Mouse (Mus musculus) left cerebral cortex, postnatal 10 days (tissue): ENCODE results near the gene Lmbr1l. TPM values are rescaled to one million over a fixed set of nuclear protein-coding genes. Genes with fewer than 3 reads are reported as not detected.
"Not testable (repeated sequence)": the region's sequence is repeated elsewhere in the genome, so short reads cannot be mapped to it uniquely, and the experiment has no call there.

ENCODE experiments used
- DNase-seq, 2 experiments: peaks; one replicate each; pipeline ENCODE4 v3.0.0; 2021 to 2022; ENCODE audit warnings: low spot score in 2 of 2, mixed read lengths in 1 of 2; ENCODE audit errors: extremely low spot score in 1 of 2
- intact Hi-C: fragments of 180-260 bp; cut with DNase I; formaldehyde crosslinking; loops from one replicate; pipeline ENCODE4 v1.15.1; 2025
- total RNA-seq, 2 experiments: library from RNA; stranded (reverse); gene quantifications; 2 replicates each; pipeline ENCODE4 v1.2.3; 2021

Lmbr1l gene
- 10 to 100 TPM; 15.4 to 21.6 TPM for total RNA-seq

DNA sequence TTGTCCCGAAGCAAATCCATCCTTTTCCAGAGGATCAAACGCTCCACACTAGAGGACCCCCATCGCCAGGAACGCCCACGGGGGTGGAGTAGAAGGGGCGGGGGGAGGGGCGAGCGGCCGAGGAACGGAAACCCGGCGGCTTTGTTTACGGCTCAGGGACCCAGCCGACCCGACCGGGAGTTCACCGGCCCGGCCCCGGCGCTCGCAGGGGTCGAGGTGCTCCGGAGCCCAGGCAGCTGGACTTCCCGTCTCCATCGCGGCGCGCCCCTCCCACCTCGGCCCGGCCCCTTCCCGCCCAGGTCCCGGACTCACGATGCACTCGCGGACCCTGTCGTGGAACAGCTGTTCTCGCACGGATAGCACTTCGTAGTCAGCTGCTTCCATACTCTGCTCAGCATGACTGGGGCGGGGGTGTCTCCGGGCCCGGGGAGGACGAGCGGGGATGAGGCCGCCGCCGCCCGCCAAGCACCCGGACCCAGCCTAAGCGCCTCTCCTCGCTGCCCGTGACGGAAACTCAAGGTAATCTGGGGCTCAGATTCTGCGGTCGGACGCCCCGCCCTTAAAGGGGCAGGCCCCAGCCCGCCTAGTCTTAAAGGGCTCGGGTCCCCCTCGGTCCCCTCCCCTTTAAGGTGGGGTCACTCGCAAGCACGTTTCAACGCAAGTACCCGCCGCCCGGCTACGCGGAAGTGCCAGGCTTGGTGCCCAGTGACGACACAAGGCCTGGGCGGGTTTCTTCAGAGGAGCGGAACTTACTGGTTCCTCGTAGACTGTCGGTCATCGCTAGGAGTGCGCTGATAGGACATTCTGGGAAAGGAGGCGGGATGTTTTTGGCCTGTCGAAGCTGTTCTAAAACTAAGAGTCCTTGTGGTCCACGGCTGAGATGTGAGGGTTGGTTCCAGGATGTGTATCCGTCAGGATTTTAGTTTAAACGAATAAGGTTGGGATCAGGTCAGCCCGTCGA, at the start of gene Lmbr1l:
Gene Lmbr1l, minus strand, starts transcription at position 694 of the 961 bp plus-strand sequence.
- peak; percentile 99 for DNase-seq
- intact Hi-C loops, result no loop called here

DNA sequence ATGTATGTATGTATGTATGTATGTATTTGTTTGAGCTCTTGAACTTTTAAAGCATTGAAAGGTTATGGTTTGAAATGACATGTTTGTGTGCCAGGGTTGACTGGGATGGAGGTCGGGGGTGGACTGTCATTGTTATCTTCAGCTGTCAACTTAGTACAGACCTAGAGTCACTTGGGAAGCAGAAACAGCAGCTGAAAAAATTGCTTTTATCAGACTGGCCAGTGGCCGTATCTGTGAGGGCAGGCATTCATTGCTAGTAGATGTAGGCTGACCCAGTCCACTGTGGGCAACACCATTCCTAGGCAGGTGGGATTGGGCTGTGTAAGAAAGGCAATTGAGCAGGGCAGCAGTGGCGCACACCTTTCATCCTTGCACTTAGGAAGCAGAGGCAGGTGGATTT, 41.5 kb upstream of the Lmbr1l start:
- no peak for DNase-seq
- intact Hi-C loops, result no loop called here

DNA sequence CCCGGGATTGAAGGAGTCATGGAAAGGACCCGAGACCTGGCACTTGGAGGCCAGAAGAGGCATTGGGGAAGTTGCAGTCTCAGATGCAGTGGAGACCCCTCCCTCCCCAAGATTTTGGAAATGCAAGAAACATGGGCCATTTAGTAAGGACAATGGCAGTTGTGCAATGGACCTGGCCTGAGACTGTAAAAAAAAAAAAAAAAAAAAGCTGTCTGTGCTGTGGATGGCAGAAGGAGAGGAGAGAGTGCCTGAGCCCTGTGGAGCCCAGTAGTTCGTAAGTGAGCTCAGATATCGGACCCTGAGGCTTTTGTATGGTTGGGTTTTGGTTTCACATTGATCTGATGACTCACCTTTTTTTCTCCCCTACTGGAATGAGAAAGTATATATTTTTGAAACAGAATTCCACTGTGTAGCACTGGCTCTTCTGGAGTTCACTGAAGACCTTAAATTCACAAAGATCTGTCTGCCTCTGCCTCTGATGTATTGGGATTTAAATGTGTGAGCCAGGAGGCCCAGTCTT, 40.9 kb upstream of the Lmbr1l start:
- intact Hi-C loops, result no loop called here
- DNase-seq, result no peak

DNA sequence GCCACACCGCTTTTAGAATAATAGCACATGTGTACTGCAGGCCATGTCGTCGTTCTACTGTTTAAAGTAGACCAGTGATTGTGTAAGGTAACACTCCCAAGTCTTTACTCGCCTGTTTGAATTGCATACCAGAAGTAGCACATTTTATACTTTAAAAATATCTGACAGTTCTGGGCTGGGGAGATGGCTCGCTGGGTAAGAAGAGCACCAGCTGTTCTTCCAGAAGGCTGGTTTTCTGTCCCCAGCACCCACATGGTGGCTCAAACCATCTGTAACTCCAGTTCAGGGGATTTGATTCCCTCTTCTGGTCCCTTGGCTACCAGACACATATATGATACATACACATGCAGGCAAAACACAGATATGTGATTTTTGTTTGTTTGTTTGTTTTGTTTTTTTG, 39.4 kb upstream of the Lmbr1l start:
- DNase-seq, result no peak
- intact Hi-C loops, result no loop called here

DNA sequence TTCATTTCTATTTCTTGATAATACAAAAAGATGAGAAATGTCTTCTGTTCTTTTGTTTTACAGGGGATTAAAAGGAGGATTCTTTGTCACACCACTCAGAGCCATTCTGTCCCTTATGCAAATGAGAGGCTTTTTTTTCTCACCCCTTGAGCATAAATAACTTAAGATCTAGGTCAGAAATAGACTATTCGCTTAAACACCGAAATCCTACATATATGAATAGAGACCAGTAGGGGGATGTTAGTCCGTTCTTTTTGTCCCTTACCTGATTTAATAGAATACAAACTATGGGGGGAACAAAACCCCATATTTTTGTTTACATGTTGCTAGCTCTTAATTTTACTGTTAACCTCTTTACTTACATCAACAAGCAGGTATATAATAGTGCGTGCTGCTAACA, 38.0 kb upstream of the Lmbr1l start:
- intact Hi-C loops, result loop anchor here (2.0 kb wide), 1 partner anchor 15 kb away; no protein-coding TSS in a partner anchor
- DNase-seq, result no peak

DNA sequence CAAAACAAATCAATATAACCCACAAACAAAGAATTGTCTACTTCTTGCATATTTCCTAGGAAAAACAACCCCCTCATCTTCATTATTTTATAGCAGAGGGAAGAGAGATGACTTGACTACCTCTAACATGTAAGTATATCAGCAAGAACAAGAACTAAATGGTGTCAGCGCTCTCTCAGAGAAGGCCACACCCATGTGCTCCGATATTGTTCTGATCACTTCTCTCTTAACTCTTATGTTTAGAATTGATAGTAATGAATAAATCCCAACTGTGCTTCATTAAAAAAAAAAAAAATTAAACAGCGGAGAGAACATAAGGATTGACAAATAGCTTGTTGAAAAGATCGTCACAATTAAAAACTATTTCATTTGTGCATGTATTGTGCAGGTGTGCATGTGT, 37.3 kb upstream of the Lmbr1l start:
- no peak for DNase-seq
- intact Hi-C loops, result loop anchor here (2.0 kb wide), 1 partner anchor 15 kb away; no protein-coding TSS in a partner anchor

DNA sequence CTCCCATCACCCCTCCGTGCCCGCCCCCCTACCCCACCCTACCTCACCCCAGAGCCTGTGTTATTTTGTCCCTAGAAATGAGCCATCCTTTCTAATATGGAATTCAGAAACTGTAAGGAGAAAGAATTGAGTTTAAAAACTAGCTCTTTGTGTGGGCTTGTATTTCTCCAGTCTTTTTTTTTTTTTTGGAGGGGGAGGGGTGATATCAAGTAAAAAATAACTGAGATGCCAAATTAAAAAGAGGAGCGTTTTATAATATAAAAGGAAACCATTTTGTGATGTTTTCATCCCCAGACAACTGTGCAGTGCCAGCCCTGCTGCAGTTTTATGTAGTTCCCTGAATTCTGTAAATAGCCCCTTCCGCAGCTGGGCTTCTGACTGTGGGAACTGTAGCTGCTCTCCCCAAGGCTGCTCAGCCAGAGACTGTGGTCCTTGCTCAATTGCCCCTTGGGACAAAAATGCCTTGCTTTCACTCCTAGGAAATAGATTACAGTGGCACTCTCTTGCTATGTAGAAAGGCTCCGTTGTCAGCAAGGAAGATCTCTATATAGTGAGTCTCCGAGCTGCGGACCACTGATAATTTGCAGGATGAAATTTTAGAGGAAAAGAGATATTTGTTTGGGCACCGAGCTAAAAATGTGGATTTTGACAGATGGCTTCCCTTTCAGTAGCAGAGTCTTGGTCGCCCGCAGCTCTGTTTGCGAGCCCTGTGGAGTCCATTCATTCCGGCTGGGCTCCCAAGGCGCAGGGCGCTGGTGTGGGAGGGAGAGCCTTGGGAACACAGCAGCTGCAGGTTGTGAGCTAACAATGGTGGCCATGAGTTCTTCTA, 36.6 kb upstream of the Lmbr1l start:
- peak; percentile 65 to 71 for DNase-seq
- intact Hi-C loops, result loop anchor here (2.0 kb wide), 1 partner anchor 16 kb away; no protein-coding TSS in a partner anchor

DNA sequence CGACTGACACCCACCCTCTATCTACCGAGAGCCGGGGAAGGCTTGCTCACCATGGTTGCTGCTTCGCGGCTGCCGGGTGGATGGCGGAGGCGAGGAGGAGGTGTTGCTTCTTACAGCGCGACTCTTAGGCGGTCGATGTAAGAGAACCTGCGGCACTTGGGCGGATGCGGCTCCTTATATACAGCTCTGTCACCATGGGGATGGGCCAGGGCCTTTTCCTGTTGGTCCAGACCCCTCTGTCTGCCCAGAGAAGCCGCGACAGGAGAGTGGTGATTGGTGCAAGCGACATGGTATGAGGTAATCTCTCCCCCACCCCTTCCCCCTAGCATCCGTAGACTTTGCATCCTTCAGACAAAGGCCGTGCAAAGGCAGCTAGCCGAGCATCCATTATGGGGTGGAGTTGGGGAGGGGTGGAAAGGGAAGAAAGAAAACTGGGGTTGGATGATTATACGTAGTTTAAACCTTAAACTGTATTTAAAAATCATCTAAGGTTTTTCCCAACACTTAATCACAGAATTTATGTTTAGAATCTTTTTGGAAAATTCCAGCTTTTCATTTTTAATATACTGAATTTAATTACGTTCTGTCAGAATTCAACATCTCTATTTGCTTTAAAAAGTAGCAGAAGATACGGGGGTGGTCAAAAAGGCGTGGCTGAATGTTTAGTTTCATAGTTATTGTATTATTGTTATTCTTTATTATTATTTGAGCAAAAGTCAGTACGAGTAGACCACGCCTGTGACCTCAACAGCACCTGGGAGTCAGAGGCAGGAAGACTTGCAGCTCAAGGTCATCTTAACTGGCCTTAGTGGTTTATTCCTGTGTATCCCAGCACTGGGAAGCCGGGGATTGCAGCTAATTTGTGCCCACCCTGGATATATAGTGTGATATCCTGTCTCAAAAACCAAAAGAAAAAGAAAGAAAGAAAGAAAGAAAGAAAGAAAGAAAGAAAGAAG, 35.6 kb upstream of the Lmbr1l start, which contains the start of the genes Gm49450 and Tuba1a:
Gene Gm49450, minus strand, starts transcription at position 151 of the 956 bp plus-strand sequence.
Gene Tuba1a, minus strand, starts transcription at position 303 of the 956 bp plus-strand sequence.
- intact Hi-C loops, result loop anchor here (1.0 to 2.0 kb wide), 4 partner anchors 17 to 39 kb away; partner anchors contain the start of gene Tuba1b
- DNase-seq, result peak; percentile 96 to 97

DNA sequence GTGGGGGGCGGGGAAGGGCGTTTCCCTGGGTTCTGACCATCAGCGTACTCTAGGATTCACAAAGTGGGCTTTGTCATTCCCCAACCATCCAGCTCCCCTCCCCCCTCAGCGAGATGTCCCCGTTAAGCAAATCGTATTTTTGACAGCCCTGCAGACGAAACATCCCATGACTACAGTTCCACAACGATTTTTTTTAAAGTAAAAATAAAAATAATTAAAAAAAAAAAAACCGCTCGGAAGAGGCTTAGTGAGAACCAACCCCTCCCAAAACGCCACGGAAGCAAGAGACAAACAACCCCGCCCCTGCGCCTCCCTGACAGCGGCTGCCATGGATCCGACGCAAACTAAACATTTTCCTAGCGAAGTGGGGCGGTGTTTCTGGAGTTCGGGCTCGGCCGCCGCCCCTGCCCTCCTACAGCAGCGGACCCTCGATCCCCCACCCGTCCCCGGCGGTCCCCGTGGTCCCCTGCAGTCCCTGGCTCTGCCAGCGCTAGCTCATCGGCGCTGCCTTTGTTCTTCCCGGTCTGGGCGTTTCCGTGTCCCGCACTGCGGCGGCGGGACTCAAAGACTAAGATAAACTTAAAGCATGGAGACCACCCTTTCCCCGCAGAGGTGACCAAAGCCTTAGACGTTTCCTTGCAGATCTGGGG, 34.8 kb upstream of the Lmbr1l start:
- peak in 1 of 2 experiments; percentile 86 for DNase-seq
- intact Hi-C loops, result loop anchor here (1.0 to 2.0 kb wide), 3 partner anchors 18 to 39 kb away; partner anchors contain the start of gene Tuba1b

DNA sequence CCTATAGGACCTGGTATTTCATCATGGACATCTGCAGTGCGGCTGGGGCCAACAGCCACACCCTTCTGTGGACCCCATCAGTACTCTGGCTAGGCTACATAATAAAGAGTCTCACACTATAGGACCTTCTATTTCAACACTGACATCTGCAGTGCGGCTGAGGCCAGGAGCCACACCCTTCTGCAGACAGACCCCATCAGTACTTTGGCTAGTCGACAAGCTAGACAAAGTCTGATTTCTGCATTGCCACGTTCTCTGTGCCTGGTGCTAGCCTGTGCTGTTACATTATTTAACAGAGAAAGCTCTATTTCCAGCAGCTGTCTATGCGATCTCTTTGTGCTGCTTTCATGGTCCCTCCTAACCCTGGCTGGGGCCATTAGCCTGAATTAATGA, 34.0 kb upstream of the Lmbr1l start:
- intact Hi-C loops, result loop anchor here (2.0 kb wide), 2 partner anchors 17 to 33 kb away; partner anchors contain the start of gene Tuba1b

DNA sequence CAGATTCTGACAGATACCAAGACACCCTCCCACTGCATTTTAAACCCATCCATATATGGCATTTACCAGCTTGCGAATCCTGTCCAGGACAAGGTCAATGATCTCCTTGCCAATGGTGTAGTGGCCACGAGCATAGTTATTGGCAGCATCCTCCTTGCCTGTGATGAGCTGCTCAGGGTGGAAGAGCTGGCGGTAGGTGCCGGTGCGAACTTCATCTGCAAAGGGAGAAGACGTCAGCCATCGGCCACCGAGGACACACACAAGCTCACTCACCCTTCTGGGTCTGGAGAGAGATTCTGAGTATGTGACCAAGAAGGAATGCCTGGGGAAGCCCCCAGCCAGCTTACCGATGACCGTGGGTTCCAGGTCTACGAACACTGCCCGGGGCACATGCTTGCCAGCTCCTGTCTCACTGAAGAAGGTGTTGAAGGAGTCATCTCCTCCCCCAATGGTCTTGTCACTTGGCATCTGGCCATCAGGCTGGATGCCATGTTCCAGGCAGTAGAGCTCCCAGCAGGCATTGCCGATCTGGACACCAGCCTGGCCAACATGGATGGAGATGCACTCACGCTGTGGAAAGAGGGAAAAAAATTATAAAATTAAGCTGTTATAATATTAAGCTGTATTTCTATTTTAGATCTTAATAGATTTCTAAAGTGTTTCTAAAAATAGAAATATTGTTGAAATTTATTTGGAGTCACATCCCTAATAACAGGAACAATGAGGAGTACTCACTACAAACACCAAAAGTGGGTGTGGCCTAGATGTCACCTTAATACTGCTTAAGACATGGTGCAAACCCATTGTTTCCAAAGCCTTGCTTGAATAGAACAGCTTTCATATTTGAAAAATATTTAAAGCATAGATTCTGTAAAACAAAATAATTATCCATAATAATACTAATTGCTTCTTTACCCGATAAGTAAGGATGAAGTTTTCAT, 33.4 kb upstream of the Lmbr1l start:
- intact Hi-C loops, result loop anchor here (2.0 kb wide), 2 partner anchors 17 to 33 kb away; partner anchors contain the start of gene Tuba1b
- not testable (repeated sequence) for DNase-seq

More for the DNA sequence above, 34.0 kb upstream of the Lmbr1l start:
- DNase-seq, result no peak

DNA sequence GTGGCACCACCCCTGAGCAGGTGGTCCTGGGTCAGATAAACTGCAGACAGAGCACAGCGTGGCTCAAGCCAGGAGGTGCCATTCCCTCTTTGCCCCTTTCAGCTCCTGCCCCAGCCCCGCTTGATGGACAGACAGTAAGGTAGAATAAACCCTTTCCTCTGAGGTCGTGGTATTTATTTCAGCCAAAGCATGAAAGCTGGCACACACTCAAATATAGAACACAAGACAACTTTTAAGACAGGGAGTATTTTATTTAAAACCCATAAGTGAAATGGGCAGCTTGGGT, 31.5 kb upstream of the Lmbr1l start:
- no peak for DNase-seq
- intact Hi-C loops, result no loop called here

DNA sequence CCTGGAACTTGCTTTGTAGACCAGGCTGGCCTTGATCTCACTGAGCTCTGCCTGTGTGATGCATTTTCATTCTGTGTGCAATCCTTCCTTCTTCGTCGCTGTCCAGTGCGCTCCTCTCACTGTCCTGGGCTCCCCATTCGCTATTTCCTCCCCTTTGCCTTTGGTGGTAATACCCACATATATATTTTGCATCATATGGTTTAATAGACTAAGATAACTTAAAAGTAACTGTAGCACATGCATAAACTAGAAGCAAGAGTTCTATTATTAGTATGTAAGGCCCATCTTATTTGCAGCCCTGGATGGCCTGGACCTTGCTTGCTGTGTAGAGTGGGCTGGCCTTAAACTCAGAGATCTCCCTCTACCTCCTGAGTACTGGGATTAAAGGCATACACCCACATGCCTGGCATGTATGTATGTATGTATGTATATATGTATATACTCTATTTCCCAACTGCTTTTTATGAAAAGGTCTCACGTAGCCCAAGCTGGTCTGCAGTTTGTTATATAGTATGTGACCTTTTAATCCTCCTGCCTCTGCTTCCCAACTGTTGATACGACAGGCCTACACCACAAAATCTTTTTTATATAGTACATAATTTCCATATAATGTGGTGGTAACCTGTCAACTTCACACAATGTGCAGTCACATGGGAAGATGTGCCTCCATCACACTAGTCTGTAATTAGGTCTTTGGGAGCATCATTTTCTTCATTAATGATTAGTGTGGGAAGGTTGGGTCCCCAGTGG, 31.0 kb upstream of the Lmbr1l start:
- intact Hi-C loops, result no loop called here
- DNase-seq, result no peak

DNA sequence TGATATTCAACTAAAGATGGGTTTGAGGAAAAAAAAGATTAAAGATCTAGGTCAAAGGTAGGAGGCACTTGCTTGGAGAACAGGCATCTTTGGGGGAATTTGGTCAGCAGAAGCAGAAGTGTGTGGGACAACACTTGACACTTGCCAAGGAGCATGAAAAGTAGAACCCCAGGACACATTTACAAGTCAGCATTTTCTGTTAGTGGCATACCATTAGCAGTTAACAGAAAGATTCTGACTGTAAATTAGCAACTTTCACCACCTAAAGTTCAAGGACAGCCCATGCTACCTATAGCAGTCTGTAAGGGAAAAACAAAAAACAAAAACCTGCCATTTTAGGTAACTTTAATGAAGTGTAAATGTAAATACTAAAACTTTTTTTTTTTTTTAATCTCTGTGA, 30.4 kb upstream of the Lmbr1l start:
- intact Hi-C loops, result no loop called here
- DNase-seq, result no peak

DNA sequence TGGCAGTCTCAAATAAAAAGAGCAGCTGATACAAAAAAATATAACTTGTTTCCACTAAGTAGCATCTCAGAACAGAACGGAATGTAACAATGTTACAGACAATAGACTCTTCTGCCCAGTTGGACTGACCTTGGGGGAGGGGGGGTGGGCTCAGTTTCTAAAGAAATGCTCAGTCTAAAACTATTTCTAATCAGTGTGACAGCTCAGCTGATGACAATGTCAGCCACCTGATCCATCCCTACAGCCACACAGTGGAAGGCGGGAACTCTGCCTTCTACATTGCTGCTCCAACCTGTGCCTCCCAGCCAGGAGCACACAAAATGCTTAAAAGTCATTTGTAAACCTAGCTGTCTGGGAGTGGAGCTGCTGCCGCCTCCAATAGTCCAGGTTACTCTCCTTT, 29.9 kb upstream of the Lmbr1l start:
- intact Hi-C loops, result no loop called here
- no peak for DNase-seq

DNA sequence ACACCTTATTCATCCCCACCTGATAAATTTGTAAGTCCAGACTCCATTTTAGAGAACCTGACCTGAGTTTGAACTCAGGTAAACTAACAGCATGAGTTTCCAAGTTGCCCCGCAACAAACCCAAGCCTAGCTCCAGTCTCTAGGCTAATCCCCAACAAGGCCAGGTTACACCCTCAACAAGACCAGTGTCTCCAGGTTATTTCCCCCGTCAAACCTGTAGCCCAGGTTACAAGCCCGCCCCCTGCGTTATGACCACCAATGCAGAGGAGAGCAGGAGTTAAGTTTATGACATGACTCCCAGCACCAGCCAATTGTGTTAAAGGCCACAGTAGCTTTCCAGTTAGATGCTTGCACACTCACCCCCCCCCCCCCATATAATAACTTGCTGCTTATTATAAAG, 25.1 kb upstream of the Lmbr1l start:
- DNase-seq, result no peak
- intact Hi-C loops, result no loop called here
